ENCODE assay signal across 11 mouse cellular contexts in the genomic region with DNA sequence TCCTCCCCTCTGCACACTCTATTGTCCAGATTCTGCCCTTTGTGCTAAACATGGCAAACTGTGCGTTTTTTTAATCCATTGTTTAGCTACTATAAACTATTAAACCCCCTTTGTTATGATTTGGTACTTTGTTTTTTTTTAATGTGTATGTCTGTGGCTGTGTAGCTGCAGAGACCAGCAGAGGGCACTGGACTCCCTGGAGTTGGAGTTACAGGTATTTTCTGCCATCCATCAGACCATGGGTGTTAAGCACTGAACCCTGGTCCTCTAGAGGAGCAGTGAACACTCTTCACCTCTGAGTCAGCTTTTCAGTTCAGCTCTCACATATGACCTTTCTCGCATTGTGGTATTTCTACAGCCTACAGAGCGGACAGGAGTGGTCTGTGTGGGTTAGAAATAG.
A peak's percentile ranks its signal among the peaks of the same experiment; 100 is the strongest.
DNase-seq lines count a peak whose midpoint lies in the region; ATAC-seq and TF ChIP-seq lines count a peak whose summit lies in the region.
"Had no signal": no experiment of that assay in that cellular context is flagged by ENCODE, and none has a peak within 500 bp of the region (broad histone marks: within the 10 kb centered on the region; RNA-seq: fewer than 3 reads in every experiment).

No protein-coding gene starts in this region.

- no peaks in the 10 kb centered on the region for H3K36me3 ChIP-seq in hindbrain, postnatal 0 days (ENCODE audit: insufficient read depth, low read length)
- H3K36me3 ChIP-seq in hindbrain, embryonic 16.5 days (ENCODE audit: control insufficient read depth, insufficient read depth, low read length): no peaks in the 10 kb centered on the region
- H3K36me3 ChIP-seq in thymus, adult 2 months (ENCODE audit: control insufficient read depth, insufficient read depth, low read length): no peaks in the 10 kb centered on the region

- TF ChIP-seq CTCF in hindbrain, postnatal 0 days (IDR thresholded peaks at IDR 0.05; ENCODE audit: low read depth): peak; percentile 48
- TF ChIP-seq CTCF in thymus, adult 2 months (IDR thresholded peaks at IDR 0.05; ENCODE audit: borderline replicate concordance, control insufficient read depth, extremely low read depth, insufficient read depth, low read length, poor library complexity): no peak
- 0 out of 2 replicates have a peak, but pooled peaks have one; percentile 37 for TF ChIP-seq CTCF in bone marrow macrophage, adult 2 months (IDR thresholded peaks at IDR 0.05; ENCODE audit: low read depth, low read length)

- H3K27me3 ChIP-seq in hindbrain, postnatal 0 days (ENCODE audit: insufficient read depth, low read length): no peaks in the 10 kb centered on the region
- H3K27me3 ChIP-seq in hindbrain, embryonic 16.5 days (replicated peaks; ENCODE audit: control insufficient read depth, insufficient read depth, low read length): no peaks in the 10 kb centered on the region
- H3K27me3 ChIP-seq in thymus, adult 2 months (ENCODE audit: control insufficient read depth, insufficient read depth, low read length): no peaks in the 10 kb centered on the region
- H3K27me3 ChIP-seq: liver, embryonic 13.5 days had no signal

- no peak for TF ChIP-seq POLR2A in thymus, adult 2 months (IDR thresholded peaks at IDR 0.05; ENCODE audit: control insufficient read depth, extremely low read depth, insufficient read depth, low read length, poor library complexity)
- TF ChIP-seq POLR2A in bone marrow macrophage, adult 2 months (IDR thresholded peaks at IDR 0.05; ENCODE audit: borderline replicate concordance, low read depth, low read length): no peak

- no peaks in the 10 kb centered on the region for H3K9me3 ChIP-seq in hindbrain, postnatal 0 days (ENCODE audit: low read length)
- no peaks in the 10 kb centered on the region for H3K9me3 ChIP-seq in hindbrain, embryonic 16.5 days (ENCODE audit: control insufficient read depth, low read length)
- H3K9me3 ChIP-seq: liver, embryonic 13.5 days had no signal

- H3K4me3 ChIP-seq in hindbrain, postnatal 0 days (ENCODE audit: low read length): no peak overlapping the region
- H3K4me3 ChIP-seq in hindbrain, embryonic 16.5 days (ENCODE audit: low read length): no peak overlapping the region
- no peak overlapping the region for H3K4me3 ChIP-seq in thymus, adult 2 months (ENCODE audit: control insufficient read depth, insufficient read depth, low read length)
- no peak overlapping the region for H3K4me3 ChIP-seq in bone marrow macrophage, adult 2 months (ENCODE audit: insufficient read depth, low read length)
- H3K4me3 ChIP-seq: liver, embryonic 13.5 days; myocyte had no signal

- no peak for ATAC-seq in hindbrain, postnatal 0 days
- no peak for ATAC-seq in hindbrain, embryonic 16.5 days
- peak; percentile 37; the same call in 1 of the 2 replicates for ATAC-seq in neutrophil, adult 5-6 weeks (ENCODE audit: extremely low read depth, insufficient number of reproducible peaks, low FRiP score, poor library complexity, severe bottlenecking)

- H3K4me2 ChIP-seq in hindbrain, postnatal 0 days (ENCODE audit: low read depth, low read length): no peak overlapping the region
- H3K4me2 ChIP-seq in hindbrain, embryonic 16.5 days (ENCODE audit: low read length): no peak overlapping the region
- H3K4me2 ChIP-seq: liver, embryonic 13.5 days had no signal

- no peaks in the 10 kb centered on the region for H3K4me1 ChIP-seq in hindbrain, postnatal 0 days (ENCODE audit: insufficient read depth, low read length)
- no peaks in the 10 kb centered on the region for H3K4me1 ChIP-seq in hindbrain, embryonic 16.5 days (ENCODE audit: control insufficient read depth, insufficient read depth, low read depth, low read length)
- peaks cover 4% of the 10 kb centered on the region for H3K4me1 ChIP-seq in thymus, adult 2 months (replicated peaks; ENCODE audit: control insufficient read depth, insufficient read depth, low read length)
- peaks cover 30% of the 10 kb centered on the region for H3K4me1 ChIP-seq in bone marrow macrophage, adult 2 months (ENCODE audit: control insufficient read depth, insufficient read depth, low read length)

- no peak overlapping the region for H3K9ac ChIP-seq in hindbrain, postnatal 0 days (replicated peaks; ENCODE audit: low read length)
- H3K9ac ChIP-seq in hindbrain, embryonic 16.5 days (ENCODE audit: low read depth, low read length): no peak overlapping the region
- H3K9ac ChIP-seq: liver, embryonic 13.5 days had no signal

- DNase-seq in hindbrain, postnatal 0 days (ENCODE audit: low spot score): no peak
- DNase-seq in thymus, adult 2 months: peak; percentile 27
- DNase-seq in thymus, postnatal 0 days (ENCODE audit: low spot score): no peak
- DNase-seq in Muller cell, postnatal 12 days (ENCODE audit: inconsistent ontology term): no peak
- no peak for DNase-seq in cerebellum, adult 9-10 months
- DNase-seq: liver, embryonic 13.5 days; thymus, adult 18-20 months had no signal

- 83% methylated on average over 3 of the region's 3 CpGs for WGBS in hindbrain, postnatal 0 days
- WGBS in hindbrain, embryonic 16.5 days: 86% methylated on average over 3 of the region's 3 CpGs
- 96% methylated on average over 3 of the region's 3 CpGs for WGBS in thymus, adult 2 months

- H3K27ac ChIP-seq in hindbrain, postnatal 0 days: no peak overlapping the region
- H3K27ac ChIP-seq in hindbrain, embryonic 16.5 days (ENCODE audit: low read depth, low read length): no peak overlapping the region
- no peak overlapping the region for H3K27ac ChIP-seq in thymus, adult 2 months (ENCODE audit: control insufficient read depth, insufficient read depth, low read length)
- H3K27ac ChIP-seq in bone marrow macrophage, adult 2 months (ENCODE audit: insufficient read depth, low read depth, low read length): no peak overlapping the region
- H3K27ac ChIP-seq: liver, embryonic 13.5 days had no signal
